Mouse (Mus musculus) heart, postnatal 14 days (tissue): ENCODE data around the gene Zkscan5. TPM values are rescaled to one million over a fixed set of nuclear protein-coding genes. Genes with fewer than 3 reads are reported as not detected.

Experiments used
- total RNA-seq, 2 experiments: library from RNA; stranded (reverse); gene quantifications; 2 replicates each; pipeline ENCODE4 v1.2.3; 2021

Zkscan5 gene
- total RNA-seq, 2 experiments from 2014 or later: 9.9 to 10.0 TPM

Other genes with a start within 250 kb of the Zkscan5 start
- gene Smurf1, start 238.7 kb upstream of the Zkscan5 start, total RNA-seq: 10 to 100 TPM; 23.7 to 25.4 TPM
- not detected for gene Gm4871, start 171.8 kb upstream of the Zkscan5 start, total RNA-seq
- not detected for gene 1700018F24Rik, start 161.6 kb upstream of the Zkscan5 start, total RNA-seq
- gene Arpc1a, start 120.7 kb upstream of the Zkscan5 start, total RNA-seq: 10 to 100 TPM; 63.3 to 67.2 TPM
- gene Kpna7, start 120.5 kb upstream of the Zkscan5 start, total RNA-seq: not detected
- 100 to 1,000 TPM in 1 of 2 experiments, 10 to 100 TPM in 1; 97.2 to 113 TPM for gene Arpc1b, start 90.3 kb upstream of the Zkscan5 start, total RNA-seq
- gene Pdap1, start 64.3 kb upstream of the Zkscan5 start, total RNA-seq: 10 to 100 TPM; 41.6 to 42.6 TPM
- 10 to 100 TPM; 59.5 to 73.7 TPM for gene Bud31, start 64.2 kb upstream of the Zkscan5 start, total RNA-seq
- gene Ptcd1, start 37.5 kb upstream of the Zkscan5 start, total RNA-seq: 10 to 100 TPM; 27.1 to 27.8 TPM
- 10 to 100 TPM; 10.3 to 12.4 TPM for gene Cpsf4, start 37.3 kb upstream of the Zkscan5 start, total RNA-seq
- gene Atp5j2, start 12.5 kb upstream of the Zkscan5 start, total RNA-seq: 100 to 1,000 TPM; 871 to 935 TPM
- 1 to 10 TPM; 6.3 to 6.6 TPM for gene Zkscan14, start 2.7 kb upstream of the Zkscan5 start, total RNA-seq
- gene Zfp655, start 27.2 kb downstream of the Zkscan5 start, total RNA-seq: 10 to 100 TPM; 28.3 to 31.9 TPM
- gene Zscan25, start 75.9 kb downstream of the Zkscan5 start, total RNA-seq: 10 to 100 TPM; 11.0 to 13.9 TPM
- gene Cyp3a57, start 140.7 kb downstream of the Zkscan5 start, total RNA-seq: not detected